Mouse (Mus musculus) G1E (cell line): ENCODE data around the gene Egfem1. TPM values are rescaled to one million over a fixed set of nuclear protein-coding genes. Genes with fewer than 3 reads are reported as not detected.

Source experiments
- ATAC-seq: 2 replicates; pipeline ENCODE4 v1.8.0; 2016; ENCODE audit warnings: mild to moderate bottlenecking; ENCODE audit not compliant: insufficient number of reproducible peaks, poor library complexity, low FRiP score, severe bottlenecking; ENCODE audit errors: extremely low read depth
- DNase-seq: peaks from one replicate; pipeline ENCODE4 v3.0.0; 2012; ENCODE audit warnings: low spot score
- H3K27me3 ChIP-seq: 2 replicates; pipeline ENCODE4 v1.6.1; 2012; ENCODE audit warnings: mild to moderate bottlenecking, low read length, inconsistent platforms; ENCODE audit not compliant: insufficient read depth
- H3K36me3 ChIP-seq: replicated peaks from 2 replicates; pipeline ENCODE3; 2012; ENCODE audit warnings: mild to moderate bottlenecking, inconsistent platforms
- H3K4me1 ChIP-seq: 2 replicates; pipeline ENCODE4 v1.6.1; 2012; ENCODE audit warnings: low read depth, low read length, inconsistent platforms, mixed read lengths; ENCODE audit not compliant: insufficient read depth
- H3K4me3 ChIP-seq: 2 replicates; pipeline ENCODE4 v1.5.1; 2012; ENCODE audit warnings: low read depth, mild to moderate bottlenecking, inconsistent platforms, low read length, moderate library complexity, mixed read lengths
- H3K9me3 ChIP-seq: replicated peaks from 2 replicates; pipeline ENCODE4 v1.6.1; 2012; ENCODE audit warnings: inconsistent platforms
- CTCF ChIP-seq: IDR thresholded peaks from 2 replicates; pipeline ENCODE4 v1.5.1; 2012; ENCODE audit warnings: low read depth, low read length, inconsistent platforms, mixed read lengths
- GATA1 ChIP-seq: IDR thresholded peaks from 2 replicates; pipeline ENCODE4 v1.6.1; 2012; ENCODE audit warnings: borderline replicate concordance, low read length, inconsistent platforms, mixed read lengths
- GATA2 ChIP-seq: IDR thresholded peaks from 2 replicates; pipeline ENCODE4 v1.6.1; 2012; ENCODE audit warnings: low read depth, low read length, inconsistent platforms, borderline replicate concordance
- POLR2AphosphoS5 ChIP-seq: IDR thresholded peaks from 2 replicates; pipeline ENCODE4 v1.6.1; 2012; ENCODE audit warnings: low read depth, low read length, inconsistent platforms; ENCODE audit not compliant: insufficient replicate concordance
- TAL1 ChIP-seq: conservative IDR thresholded peaks from 2 replicates; pipeline ENCODE4 v1.6.1; 2012; ENCODE audit warnings: low read depth, low read length, inconsistent platforms, mixed read lengths
- polyA plus RNA-seq: library from polyadenylated mRNA; stranded (reverse); fragments of >175 nt; gene quantifications from 2 replicates; pipeline ENCODE4 v1.2.3, GENCODE M21; 2012
- total RNA-seq, 2 experiments: library from RNA; stranded (forward) in 1 of 2; stranded (reverse) in 1 of 2; fragments of 200-1000 nt in 1 of 2; fragments of >200 nt in 1 of 2; fragmentation: Nextera tagmentation in 1 of 2; gene quantifications; 2 replicates each; pipeline ENCODE4 v1.2.3; 2014 to 2017

Gene Egfem1
- total and polyA plus RNA-seq, 3 experiments = 0.22 TPM; not detected in 2

DNA sequence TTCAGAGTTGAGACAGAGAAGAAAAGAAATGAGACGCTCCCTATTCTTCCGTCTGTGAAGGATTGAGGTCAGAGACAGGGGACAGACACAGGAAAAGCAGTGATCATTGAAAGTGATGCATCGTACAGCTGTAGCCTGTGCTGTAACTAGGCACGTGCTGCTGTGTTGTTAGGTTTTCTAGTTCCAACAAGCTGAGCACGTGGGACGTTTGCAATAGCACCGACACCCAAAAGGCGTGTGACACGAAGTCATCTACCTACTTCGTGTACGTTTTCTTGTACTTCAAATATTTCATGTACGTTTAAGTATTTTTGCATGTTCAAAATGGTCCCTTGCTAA, 444.1 kb downstream of the Egfem1 start:
- TF ChIP-seq TAL1 (no peak), POLR2AphosphoS5 (no peak)
- no peaks in the 10 kb centered on the region for H3K36me3 ChIP-seq
- H3K4me1 ChIP-seq = no peaks in the 10 kb centered on the region
- no peaks in the 10 kb centered on the region for H3K9me3 ChIP-seq
- DNase-seq (no peak), ATAC-seq (no peak)
- H3K27me3 ChIP-seq = no peaks in the 10 kb centered on the region
- no peak overlapping the region for H3K4me3 ChIP-seq

DNA sequence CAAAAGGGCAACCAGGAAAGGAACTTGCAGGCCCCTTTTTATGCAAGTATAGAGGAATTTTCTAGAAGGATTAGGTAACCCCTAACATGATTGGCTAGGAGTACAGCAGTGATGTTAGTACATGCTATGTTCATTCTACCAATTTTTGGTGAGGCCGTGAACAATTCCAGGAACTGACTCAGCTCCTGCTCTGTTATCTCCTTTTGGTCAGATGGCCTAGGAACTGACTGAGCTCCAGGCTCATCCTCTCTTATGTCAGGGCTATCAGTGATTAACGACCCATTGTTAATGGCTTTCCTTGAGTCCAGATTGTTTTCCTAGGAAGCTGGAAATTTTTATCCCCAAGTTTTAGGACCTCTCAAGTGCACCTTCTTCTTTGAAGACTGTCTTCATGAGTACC, 457.4 kb downstream of the Egfem1 start:
- no peak for TF ChIP-seq GATA1
- TF ChIP-seq GATA2 = no peak
- no peak for TF ChIP-seq CTCF
- no peak for TF ChIP-seq TAL1
- no peak for TF ChIP-seq POLR2AphosphoS5
- ATAC-seq (no peak), DNase-seq (no peak)
- Histone ChIP-seq H3K27me3 (no peaks in the 10 kb centered on the region), H3K4me3 (no peak overlapping the region), H3K4me1 (no peaks in the 10 kb centered on the region), H3K9me3 (no peaks in the 10 kb centered on the region), H3K36me3 (no peaks in the 10 kb centered on the region)

DNA sequence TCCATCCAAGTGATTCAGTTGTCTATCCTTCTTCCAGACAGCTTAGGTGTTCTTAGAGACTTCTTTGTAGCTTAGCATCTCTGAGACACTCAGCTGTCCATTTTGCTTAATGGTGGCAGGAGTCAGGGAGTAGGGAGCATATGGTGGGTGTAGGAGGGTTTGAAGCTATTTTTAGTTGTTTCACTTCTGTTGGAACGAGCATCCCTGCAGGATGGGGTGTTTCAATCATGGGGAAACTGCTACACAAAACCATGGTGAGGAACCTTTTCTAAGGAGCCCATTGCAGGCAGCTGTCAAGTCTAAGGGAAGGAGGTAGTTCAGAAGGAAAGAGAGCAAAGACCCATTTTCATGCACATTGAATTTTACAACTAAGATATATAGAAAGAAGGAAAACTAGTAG, 458.1 kb downstream of the Egfem1 start:
- no peak overlapping the region for H3K4me3 ChIP-seq
- H3K9me3 ChIP-seq = no peaks in the 10 kb centered on the region
- no peaks in the 10 kb centered on the region for H3K27me3 ChIP-seq
- ATAC-seq (no peak), DNase-seq (no peak)
- TF ChIP-seq CTCF = no peak
- TF ChIP-seq TAL1 = no peak
- no peak for TF ChIP-seq GATA1
- no peak for TF ChIP-seq GATA2
- TF ChIP-seq POLR2AphosphoS5 = no peak
- no peaks in the 10 kb centered on the region for H3K36me3 ChIP-seq
- H3K4me1 ChIP-seq = no peaks in the 10 kb centered on the region

GRCm38 (mm10) chr3:29541477-29542079, 459.8 kb downstream of the Egfem1 start:
- no peak for TF ChIP-seq POLR2AphosphoS5
- TF ChIP-seq CTCF = no peak
- no peak for TF ChIP-seq GATA2
- no peak for TF ChIP-seq GATA1
- no peak for TF ChIP-seq TAL1
- no peak for ATAC-seq
- H3K27me3 ChIP-seq = no peaks in the 10 kb centered on the region
- no peaks in the 10 kb centered on the region for H3K9me3 ChIP-seq
- no peaks in the 10 kb centered on the region for H3K4me1 ChIP-seq
- DNase-seq = no peak
- no peaks in the 10 kb centered on the region for H3K36me3 ChIP-seq
- no peak overlapping the region for H3K4me3 ChIP-seq

- Histone ChIP-seq H3K36me3 (no peaks in the 10 kb centered on the region), H3K4me1 (no peaks in the 10 kb centered on the region), H3K27me3 (no peaks in the 10 kb centered on the region), H3K9me3 (no peaks in the 10 kb centered on the region), H3K4me3 (no peak overlapping the region)
- ATAC-seq (no peak), DNase-seq (no peak)
- TF ChIP-seq POLR2AphosphoS5 (no peak), GATA2 (no peak), TAL1 (no peak), GATA1 (no peak), CTCF (no peak)
Observed at GRCm38 (mm10) chr3:29544056-29544455, 462.2 kb downstream of the Egfem1 start.

DNA sequence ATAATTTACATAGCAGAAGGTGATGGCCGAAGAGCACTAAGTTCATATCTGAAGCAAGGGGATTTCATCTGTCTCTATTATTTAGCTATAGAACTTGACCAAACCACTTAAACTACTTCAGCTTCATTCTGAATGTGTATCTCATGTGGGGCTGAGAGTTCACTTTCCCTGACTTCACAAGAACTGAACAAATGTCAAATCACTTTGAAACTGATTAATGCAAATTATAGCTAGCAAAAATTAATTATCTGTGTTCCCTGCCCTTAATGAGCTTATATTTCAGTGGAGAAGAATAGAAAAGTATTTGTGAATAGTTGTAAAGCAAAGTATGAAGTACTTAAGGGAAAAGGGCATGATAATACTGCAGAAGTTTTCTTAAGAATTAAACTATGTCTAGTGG, 481.3 kb downstream of the Egfem1 start:
- no peak for ATAC-seq
- Histone ChIP-seq H3K9me3 (no peaks in the 10 kb centered on the region), H3K27me3 (no peaks in the 10 kb centered on the region), H3K4me3 (no peak overlapping the region), H3K4me1 (no peaks in the 10 kb centered on the region), H3K36me3 (no peaks in the 10 kb centered on the region)
- TF ChIP-seq POLR2AphosphoS5 (no peak), TAL1 (no peak), GATA2 (no peak), GATA1 (no peak), CTCF (no peak)
- DNase-seq = no peak

- DNase-seq = no peak
- ATAC-seq = no peak
- TF ChIP-seq CTCF = no peak
- no peaks in the 10 kb centered on the region for H3K27me3 ChIP-seq
- no peaks in the 10 kb centered on the region for H3K36me3 ChIP-seq
- no peak overlapping the region for H3K4me3 ChIP-seq
- peaks cover 7% of the 10 kb centered on the region; the same call in 1 of the 2 replicates for H3K9me3 ChIP-seq
- no peaks in the 10 kb centered on the region for H3K4me1 ChIP-seq
Observed at GRCm38 (mm10) chr3:29578055-29578860, 496.4 kb downstream of the Egfem1 start.
